Mouse (Mus musculus) E14TG2a.4 (cell line): ENCODE results near the gene Ssc4d.

Experiments
- CTCF ChIP-seq: conservative IDR thresholded peaks from 2 replicates; pipeline ENCODE4 v1.5.1; 2014; ENCODE audit warnings: low read length
- NANOG ChIP-seq: IDR thresholded peaks from 2 replicates; pipeline ENCODE4 v1.6.1; 2014; ENCODE audit warnings: borderline replicate concordance, low read length, mixed read lengths

DNA sequence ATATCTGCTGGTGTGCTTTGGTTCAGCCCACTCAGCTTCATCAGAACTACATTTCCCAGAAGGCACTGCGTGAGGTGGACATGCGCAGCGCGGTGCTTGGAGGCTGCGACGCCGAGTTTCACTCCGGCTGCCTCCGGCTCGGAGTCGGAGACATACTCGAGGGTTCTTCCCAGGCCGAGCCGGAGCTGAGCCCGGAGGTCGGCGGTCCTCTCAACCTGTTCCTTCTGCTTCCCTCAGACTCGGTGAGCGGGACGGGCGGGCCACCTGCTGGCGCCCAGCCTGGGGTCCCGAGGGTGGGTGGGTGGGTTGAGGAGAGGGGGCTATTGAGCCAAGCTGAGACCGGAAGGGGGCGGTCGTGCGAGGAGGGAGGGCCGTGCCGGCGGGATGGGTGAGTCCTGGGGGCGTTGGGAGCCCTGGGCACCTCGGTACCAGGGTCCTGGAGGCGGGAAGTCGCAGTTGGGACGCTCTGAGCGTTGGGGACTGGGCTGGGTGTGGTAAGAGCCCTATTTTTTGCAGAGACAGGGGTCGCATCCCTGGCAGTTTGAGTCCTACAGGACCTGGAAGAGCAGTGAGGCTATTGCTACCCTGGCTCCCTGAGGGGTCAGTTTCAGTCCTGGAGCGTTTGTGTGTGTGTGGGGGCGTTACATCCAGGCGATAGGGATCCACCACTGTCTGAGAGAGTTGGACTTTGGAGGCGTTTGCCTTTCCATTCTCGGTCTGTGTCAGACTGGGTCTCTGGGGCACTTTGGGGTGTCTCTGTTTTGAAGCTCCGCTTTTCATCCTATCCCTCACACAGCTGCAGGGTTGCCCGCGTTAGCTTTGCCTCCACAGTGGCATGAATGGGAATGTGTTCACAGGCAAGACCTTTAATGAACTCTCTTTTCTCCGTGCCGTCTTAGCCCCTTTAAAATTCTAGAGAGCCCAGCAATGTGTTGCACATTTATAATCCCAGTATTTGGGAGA, 20.7 kb upstream of the Ssc4d start, which contains the start of gene Dtx2:
- TF ChIP-seq CTCF (no peak), NANOG (no peak)
